Mouse (Mus musculus) cortical plate, adult 2 months (tissue): ENCODE data around the gene Ubiad1.

Experiments
- CTCF ChIP-seq: fragments of 200-500 bp; IDR thresholded peaks from 2 replicates; pipeline ENCODE4 v1.5.1; 2011; ENCODE audit warnings: mild to moderate bottlenecking, control low read depth, low read length; ENCODE audit not compliant: insufficient read depth; ENCODE audit errors: extremely low read depth
- POLR2A ChIP-seq: fragments of 200-500 bp; IDR thresholded peaks from 2 replicates; pipeline ENCODE4 v1.6.1; 2011; ENCODE audit warnings: mild to moderate bottlenecking, low read length, control low read depth; ENCODE audit not compliant: insufficient read depth; ENCODE audit errors: extremely low read depth

DNA sequence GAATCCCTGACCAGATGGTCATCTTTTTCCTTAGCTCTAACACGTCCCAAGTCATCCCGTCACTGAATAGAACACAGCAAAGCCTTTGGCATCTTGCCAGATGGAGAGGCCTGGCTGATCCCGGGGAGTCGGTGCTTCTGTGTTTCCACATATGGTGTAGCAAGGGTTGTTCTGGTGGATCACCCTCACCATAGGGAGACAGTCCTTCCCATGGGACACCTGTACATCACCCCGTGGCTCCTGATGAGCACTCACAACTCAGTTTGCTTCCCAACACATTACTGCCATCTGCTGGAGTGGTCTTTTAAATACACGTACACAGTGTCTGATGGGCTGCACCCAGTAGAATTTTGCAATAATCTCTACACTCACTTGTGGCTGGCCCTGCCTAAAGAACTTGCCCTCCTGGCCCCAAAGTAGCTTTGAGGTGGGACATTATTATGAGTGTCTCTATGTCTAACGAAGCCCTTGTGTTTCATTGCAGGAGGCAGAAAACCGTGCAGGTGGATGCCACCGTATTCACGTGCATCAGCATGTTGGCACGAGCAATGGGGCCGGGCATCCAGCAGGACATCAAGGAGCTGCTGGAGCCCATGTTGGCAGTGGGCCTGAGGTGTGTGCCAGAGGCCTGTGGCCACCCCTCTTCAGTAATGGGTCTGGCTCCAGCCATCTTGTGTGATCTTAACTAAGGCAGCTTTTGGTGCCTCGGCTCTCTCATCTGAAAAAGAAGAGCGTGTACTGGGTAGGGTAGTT, 18.8 kb upstream of the Ubiad1 start:
- TF ChIP-seq CTCF = peak; percentile 53
- TF ChIP-seq POLR2A = no peak
